Mouse (Mus musculus): ENCODE data around the gene Rab33b.

Rab33b gene

DNA sequence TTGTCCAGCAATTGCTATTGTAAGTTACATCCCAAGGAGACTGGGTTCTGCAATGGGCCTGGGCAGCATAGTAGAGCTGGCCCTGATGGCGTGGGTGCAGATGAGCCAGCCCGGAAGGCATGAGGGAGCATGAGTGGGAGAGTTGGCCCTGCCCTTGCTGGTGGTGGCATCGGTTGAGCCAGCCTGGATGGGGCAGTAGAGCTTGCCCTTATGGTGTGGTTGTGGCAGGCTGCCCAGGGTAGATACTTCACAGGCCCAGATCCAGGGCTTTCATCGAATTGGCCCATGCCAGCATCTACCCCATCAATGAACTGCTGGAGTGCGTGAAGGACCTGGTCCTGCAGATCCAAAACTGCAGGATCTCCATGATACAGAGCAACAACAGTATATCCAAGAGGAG, 28.3 kb downstream of the Rab33b start:
- DNase-seq (ENCODE audit: low spot score in 2 of 2) = no peak

DNA sequence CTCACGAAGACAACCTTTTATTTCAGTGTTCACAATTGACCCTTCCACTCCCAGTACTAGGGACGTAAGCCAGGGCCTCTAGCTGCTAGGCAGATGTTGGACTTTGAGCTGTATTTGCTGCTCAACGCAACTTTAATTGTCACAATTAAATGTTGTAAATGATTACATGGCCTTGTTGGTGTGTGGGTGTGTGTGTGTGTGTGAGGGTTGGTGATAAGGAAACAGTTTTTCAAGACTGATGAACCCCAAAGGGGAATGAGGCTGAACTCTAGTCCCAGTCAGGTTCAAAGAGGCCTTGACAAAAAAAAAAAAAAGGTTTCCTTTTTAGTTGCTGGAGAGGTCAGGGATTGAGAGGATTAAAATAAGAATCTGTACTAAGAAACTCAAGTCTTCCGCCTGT, 33.7 kb downstream of the Rab33b start:
- no peak for DNase-seq (ENCODE audit: low spot score in 2 of 2)

- DNase-seq (ENCODE audit: low spot score in 2 of 2) = no peak
Observed at GRCm38 (mm10) chr3:51517878-51518762, 34.4 kb downstream of the Rab33b start.

- no peak for DNase-seq (ENCODE audit: low spot score in 2 of 2)
Observed at GRCm38 (mm10) chr3:51518763-51519121, 35.0 kb downstream of the Rab33b start.

- DNase-seq (ENCODE audit: low spot score in 2 of 2) = no peak
Observed at GRCm38 (mm10) chr3:51521262-51521661, 37.5 kb downstream of the Rab33b start.

DNA sequence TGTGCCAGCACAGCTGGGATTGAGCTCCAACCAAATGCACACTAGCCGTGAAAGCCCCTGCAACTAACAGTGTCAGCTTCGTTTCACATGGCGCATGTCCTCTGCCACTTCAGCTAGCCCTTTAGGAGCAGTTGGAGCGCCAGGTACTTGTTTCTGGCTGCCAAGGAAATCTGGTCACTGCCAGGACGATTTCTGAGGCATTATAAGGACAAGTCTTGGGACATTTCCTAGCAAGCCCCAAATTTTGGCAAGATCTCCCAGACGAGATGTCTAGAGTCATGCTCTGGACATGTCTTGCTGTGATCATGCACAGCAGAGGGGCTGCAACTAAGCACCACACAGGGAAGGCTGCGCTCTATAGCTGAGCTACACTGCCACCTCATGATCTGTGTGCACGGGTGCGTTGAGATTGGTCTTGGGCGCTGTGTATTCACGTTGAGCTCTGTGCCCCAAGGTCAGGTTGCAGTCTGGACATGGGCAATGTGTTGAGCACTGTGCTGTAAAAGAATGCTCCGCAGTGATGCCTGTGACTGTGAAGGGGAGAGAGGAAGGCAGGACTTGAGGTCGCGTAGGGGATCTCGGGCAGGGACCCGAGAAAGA, 41.6 kb downstream of the Rab33b start:
- no peak for DNase-seq (ENCODE audit: low spot score in 2 of 2)

DNA sequence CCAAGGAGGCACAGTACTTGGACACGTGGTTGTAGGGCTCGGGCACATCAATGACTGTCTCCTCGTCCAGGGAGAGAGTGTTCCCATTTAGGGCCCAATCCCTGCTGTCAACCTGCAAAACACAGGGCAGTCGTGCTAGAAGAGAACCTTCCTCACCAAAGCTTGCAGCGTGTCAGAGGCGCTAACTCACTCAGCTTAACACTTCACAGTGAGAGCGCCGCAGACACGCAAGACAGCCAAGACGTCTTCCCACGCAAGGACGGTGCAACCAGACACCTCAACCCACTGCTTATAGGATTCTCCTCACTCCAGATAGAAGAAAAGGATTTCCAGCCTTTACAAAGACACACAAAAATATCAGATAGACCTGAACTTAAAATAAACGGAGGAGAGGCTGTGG, 43.2 kb downstream of the Rab33b start:
- peak; percentile 61 to 72 for DNase-seq (ENCODE audit: low spot score in 2 of 2)

- peak; percentile 66 to 72 for DNase-seq (ENCODE audit: low spot score in 2 of 2)
Observed at GRCm38 (mm10) chr3:51531473-51532281, 48.0 kb downstream of the Rab33b start.

GRCm38 (mm10) chr3:51532282-51532620, 48.5 kb downstream of the Rab33b start:
- DNase-seq (ENCODE audit: low spot score in 2 of 2) = no peak

- DNase-seq (ENCODE audit: low spot score in 2 of 2) = no peak
Observed at GRCm38 (mm10) chr3:51533573-51533972, 49.9 kb downstream of the Rab33b start.

DNA sequence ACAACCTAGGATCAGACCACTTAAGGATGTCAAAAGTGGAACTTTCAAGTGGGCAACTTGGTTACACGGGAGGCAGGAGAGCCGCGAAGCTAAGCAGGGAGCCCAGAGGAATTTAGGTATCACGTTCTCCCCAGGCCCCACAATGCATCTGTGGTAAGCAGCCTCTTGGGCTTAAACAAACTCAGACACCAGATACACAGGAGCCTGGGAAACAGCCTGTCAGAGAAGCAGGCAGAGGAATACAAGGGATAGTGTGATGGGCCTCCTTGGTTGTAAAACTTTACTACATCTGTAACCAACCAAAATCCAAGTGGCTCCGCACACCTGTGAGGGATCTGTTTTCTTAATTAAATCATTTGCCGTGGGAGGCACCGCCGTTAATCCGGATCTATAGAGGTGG, 50.3 kb downstream of the Rab33b start:
- no peak for DNase-seq (ENCODE audit: low spot score in 2 of 2)

DNA sequence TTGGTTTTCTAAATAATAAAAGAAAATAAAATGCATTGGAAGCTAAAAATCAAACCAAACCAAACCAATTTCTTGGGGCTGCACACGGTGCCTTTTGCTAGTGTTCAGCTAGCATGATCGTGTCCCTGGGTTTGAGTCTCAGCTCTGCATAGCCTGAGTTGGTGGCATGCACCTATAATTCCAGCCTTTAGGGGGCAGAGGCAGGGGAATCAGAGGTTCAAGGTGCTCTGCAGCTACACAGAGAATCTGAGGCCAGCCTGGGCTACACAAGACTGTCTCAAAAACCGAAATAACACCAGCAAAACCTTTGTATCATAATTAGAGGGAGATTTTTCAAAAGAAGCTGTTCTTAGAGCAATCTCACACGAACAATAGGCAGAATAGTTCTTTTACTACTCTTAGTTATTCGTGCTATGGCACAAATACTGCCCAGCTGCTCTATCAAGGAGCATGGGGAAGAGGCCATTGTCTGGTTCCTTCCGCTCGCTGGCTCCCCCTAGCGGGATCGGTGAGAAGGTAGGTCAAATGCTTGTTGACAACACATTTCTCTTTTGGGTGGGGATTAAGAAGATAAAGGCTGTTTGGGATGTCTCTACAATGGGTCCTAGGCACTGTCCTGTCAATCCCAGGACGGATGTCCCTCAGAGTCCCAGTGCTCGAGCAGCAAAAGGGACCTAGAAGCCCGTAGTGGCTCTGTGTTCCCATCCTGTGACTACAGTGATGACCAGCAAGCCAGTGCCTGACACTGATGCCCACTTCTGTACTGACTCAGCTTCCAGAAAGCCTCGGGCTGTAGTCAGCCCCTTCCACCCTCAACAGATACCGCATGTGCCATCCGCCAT, 56.1 kb downstream of the Rab33b start:
- DNase-seq (ENCODE audit: low spot score in 2 of 2) = peak in 1 of 2 experiments; percentile 72

DNA sequence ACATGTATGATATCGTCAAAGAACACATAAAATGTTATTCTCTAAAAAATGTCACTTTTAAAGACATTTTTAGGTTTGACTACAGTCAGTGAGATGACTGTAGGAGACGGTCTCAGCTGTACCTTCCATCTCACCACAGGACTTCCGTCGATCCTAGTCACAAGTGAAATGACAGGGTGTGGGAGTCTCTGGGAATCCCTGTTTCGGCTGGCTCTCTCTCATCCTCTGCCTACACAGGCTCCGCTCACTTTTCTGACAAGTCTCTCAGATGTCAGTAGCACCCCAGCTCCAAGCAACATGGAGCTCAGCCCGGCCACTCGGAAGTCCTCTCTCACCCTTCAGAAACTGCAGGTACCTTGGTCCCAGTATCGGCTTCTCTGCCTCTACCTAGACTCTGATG, 56.9 kb downstream of the Rab33b start:
- DNase-seq (ENCODE audit: low spot score in 2 of 2) = no peak

- no peak for DNase-seq (ENCODE audit: low spot score in 2 of 2)
Observed at GRCm38 (mm10) chr3:51544442-51545128, 60.9 kb downstream of the Rab33b start.
